Mouse (Mus musculus): Measurements from ENCODE around the gene Pdgfb. TPM values are rescaled to one million over a fixed set of nuclear protein-coding genes. Genes with fewer than 3 reads are reported as not detected.

Pdgfb gene
- polyA plus RNA-seq, 1 experiment from 2014 or later = 1.9 TPM

DNA sequence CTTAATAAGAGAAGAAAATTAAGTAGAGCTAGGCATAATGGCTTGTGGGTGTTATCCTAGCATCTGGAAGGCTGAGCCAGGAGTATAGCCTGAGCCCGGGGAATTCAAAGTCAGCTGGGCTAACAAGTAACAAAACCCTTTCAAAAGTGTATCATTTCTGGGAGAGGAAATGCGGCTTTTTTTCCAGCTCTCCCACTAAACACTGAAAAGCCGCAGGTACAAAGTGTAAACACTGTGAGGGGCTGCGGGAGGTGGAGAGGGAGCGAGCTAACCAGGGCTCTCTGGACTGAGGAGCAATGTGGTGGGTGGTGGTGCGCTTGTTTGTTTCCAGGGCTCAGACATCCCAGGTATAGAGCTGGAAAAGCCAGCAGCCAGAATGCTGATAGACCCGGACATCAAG is 50.4 kb downstream of the Pdgfb start:
- no peaks in the 10 kb centered on the region for H3K36me3 ChIP-seq (ENCODE audit: control insufficient read depth, insufficient read depth, low read length)
- no peak overlapping the region for H3K9ac ChIP-seq (ENCODE audit: low read depth, low read length)
- ATAC-seq (ENCODE audit: low FRiP score) (no peak), DNase-seq (ENCODE audit: low spot score) (no peak)
- H3K4me3 ChIP-seq (ENCODE audit: low read depth, low read length) = no peak overlapping the region
- H3K9me3 ChIP-seq (ENCODE audit: control insufficient read depth, low read length) = no peaks in the 10 kb centered on the region
- no peak overlapping the region for H3K27ac ChIP-seq (ENCODE audit: low read depth, low read length)
- no peak overlapping the region for H3K4me2 ChIP-seq (replicated peaks; ENCODE audit: low read depth, low read length)
- 90% methylated on average over 7 of the region's 7 CpGs for WGBS
- H3K27me3 ChIP-seq (ENCODE audit: control insufficient read depth, insufficient read depth, low read length) = no peaks in the 10 kb centered on the region
- H3K4me1 ChIP-seq (replicated peaks; ENCODE audit: control insufficient read depth, insufficient read depth, low read length) = 0 out of 2 replicates have a peak, but pooled peaks cover 4% of the 10 kb centered on the region

GRCm38 (mm10) chr15:79962661-79963060 is 52.1 kb downstream of the Pdgfb start:
- no peak overlapping the region for H3K4me2 ChIP-seq (replicated peaks; ENCODE audit: low read depth, low read length)
- no peaks in the 10 kb centered on the region for H3K9me3 ChIP-seq (ENCODE audit: control insufficient read depth, low read length)
- 0 out of 2 replicates have a peak, but pooled peaks cover 4% of the 10 kb centered on the region for H3K4me1 ChIP-seq (replicated peaks; ENCODE audit: control insufficient read depth, insufficient read depth, low read length)
- H3K27ac ChIP-seq (ENCODE audit: low read depth, low read length) = no peak overlapping the region
- H3K9ac ChIP-seq (ENCODE audit: low read depth, low read length) = no peak overlapping the region
- ATAC-seq (ENCODE audit: low FRiP score) (no peak), DNase-seq (ENCODE audit: low spot score) (no peak)
- 88% methylated on average over 18 of the region's 18 CpGs for WGBS
- no peaks in the 10 kb centered on the region for H3K27me3 ChIP-seq (ENCODE audit: control insufficient read depth, insufficient read depth, low read length)
- no peaks in the 10 kb centered on the region for H3K36me3 ChIP-seq (ENCODE audit: control insufficient read depth, insufficient read depth, low read length)
- H3K4me3 ChIP-seq (ENCODE audit: low read depth, low read length) = no peak overlapping the region

- no peaks in the 10 kb centered on the region for H3K9me3 ChIP-seq (ENCODE audit: control insufficient read depth, low read length)
- H3K4me1 ChIP-seq (replicated peaks; ENCODE audit: control insufficient read depth, insufficient read depth, low read length) = 0 out of 2 replicates have a peak, but pooled peaks cover 4% of the 10 kb centered on the region
- no peak overlapping the region; the same call in 1 of the 2 replicates for H3K27ac ChIP-seq (ENCODE audit: low read depth, low read length)
- DNase-seq (ENCODE audit: low spot score) (peak; percentile 39), ATAC-seq (ENCODE audit: low FRiP score) (no peak)
- 44% methylated on average over 9 of the region's 9 CpGs for WGBS
- H3K4me3 ChIP-seq (ENCODE audit: low read depth, low read length) = no peak overlapping the region
- H3K9ac ChIP-seq (ENCODE audit: low read depth, low read length) = no peak overlapping the region
- H3K4me2 ChIP-seq (replicated peaks; ENCODE audit: low read depth, low read length) = no peak overlapping the region
- H3K36me3 ChIP-seq (ENCODE audit: control insufficient read depth, insufficient read depth, low read length) = no peaks in the 10 kb centered on the region
- H3K27me3 ChIP-seq (ENCODE audit: control insufficient read depth, insufficient read depth, low read length) = no peaks in the 10 kb centered on the region
Observed at GRCm38 (mm10) chr15:79961366-79961921, 53.3 kb downstream of the Pdgfb start.

DNA sequence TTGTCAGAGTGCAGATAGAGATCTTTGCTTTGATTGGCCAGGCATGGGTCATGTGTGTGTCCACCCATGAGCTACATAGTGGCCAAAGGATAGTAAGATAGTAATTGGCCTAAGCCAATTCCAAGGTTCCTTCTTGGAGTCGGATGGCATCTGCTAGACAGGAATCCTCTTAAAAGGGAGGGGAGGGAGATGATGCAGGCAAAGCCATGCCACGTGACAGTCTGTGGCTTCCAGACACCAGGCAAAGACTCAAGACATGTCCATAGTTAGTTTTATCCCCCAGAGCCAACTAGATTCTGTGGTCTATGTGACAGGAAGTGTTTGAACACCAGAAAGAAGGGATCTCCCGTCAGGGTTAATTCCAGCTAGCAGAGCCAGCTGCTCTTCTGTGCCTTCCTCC is 56.4 kb downstream of the Pdgfb start:
- no peak overlapping the region for H3K4me3 ChIP-seq (ENCODE audit: low read depth, low read length)
- H3K4me2 ChIP-seq (replicated peaks; ENCODE audit: low read depth, low read length) = no peak overlapping the region
- H3K27ac ChIP-seq (ENCODE audit: low read depth, low read length) = no peak overlapping the region

DNA sequence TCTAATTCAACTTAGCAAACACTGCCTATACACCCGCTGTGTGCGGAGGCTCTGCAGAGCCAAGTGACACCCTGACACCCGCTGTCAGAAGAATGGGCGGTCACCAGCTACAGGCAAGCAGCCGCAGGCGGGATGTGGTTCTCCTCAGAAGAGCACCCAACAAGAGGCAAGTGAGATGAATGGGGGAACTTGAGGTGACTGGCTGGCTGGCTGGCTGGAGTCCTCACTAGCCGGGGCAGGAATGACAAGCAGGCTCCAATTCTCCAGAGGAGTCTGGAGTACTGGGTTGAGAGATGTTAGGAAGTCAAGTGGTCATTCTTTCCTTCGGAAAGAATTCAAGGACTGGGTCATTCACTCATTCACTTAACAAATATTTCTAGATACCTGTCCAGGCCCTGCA is 58.2 kb downstream of the Pdgfb start:
- 0 out of 2 replicates have a peak, but pooled peaks cover 4% of the 10 kb centered on the region for H3K4me1 ChIP-seq (replicated peaks; ENCODE audit: control insufficient read depth, insufficient read depth, low read length)
- H3K4me2 ChIP-seq (replicated peaks; ENCODE audit: low read depth, low read length) = no peak overlapping the region
- H3K36me3 ChIP-seq (ENCODE audit: control insufficient read depth, insufficient read depth, low read length) = no peaks in the 10 kb centered on the region
- no peak overlapping the region for H3K9ac ChIP-seq (ENCODE audit: low read depth, low read length)
- no peak overlapping the region for H3K4me3 ChIP-seq (ENCODE audit: low read depth, low read length)
- 85% methylated on average over 8 of the region's 8 CpGs for WGBS
- ATAC-seq (ENCODE audit: low FRiP score) (no peak), DNase-seq (ENCODE audit: low spot score) (no peak)
- no peaks in the 10 kb centered on the region for H3K9me3 ChIP-seq (ENCODE audit: control insufficient read depth, low read length)
- H3K27me3 ChIP-seq (ENCODE audit: control insufficient read depth, insufficient read depth, low read length) = 0 out of 2 replicates have a peak, but pooled peaks cover 2% of the 10 kb centered on the region
- no peak overlapping the region for H3K27ac ChIP-seq (ENCODE audit: low read depth, low read length)

More for the DNA sequence above, 56.4 kb downstream of the Pdgfb start:
- no peaks in the 10 kb centered on the region for H3K36me3 ChIP-seq (ENCODE audit: control insufficient read depth, insufficient read depth, low read length)
- no peaks in the 10 kb centered on the region for H3K27me3 ChIP-seq (ENCODE audit: control insufficient read depth, insufficient read depth, low read length)
- DNase-seq (ENCODE audit: low spot score) (no peak), ATAC-seq (ENCODE audit: low FRiP score) (no peak)
- 0 out of 2 replicates have a peak, but pooled peaks cover 4% of the 10 kb centered on the region for H3K4me1 ChIP-seq (replicated peaks; ENCODE audit: control insufficient read depth, insufficient read depth, low read length)
- H3K9me3 ChIP-seq (ENCODE audit: control insufficient read depth, low read length) = no peaks in the 10 kb centered on the region
- WGBS = 57% methylated on average over 3 of the region's 3 CpGs
- no peak overlapping the region for H3K9ac ChIP-seq (ENCODE audit: low read depth, low read length)

- no peak for ATAC-seq (ENCODE audit: low FRiP score)
- Histone ChIP-seq H3K4me3 (ENCODE audit: low read depth, low read length) (no peak overlapping the region), H3K9ac (ENCODE audit: low read depth, low read length) (no peak overlapping the region), H3K36me3 (ENCODE audit: control insufficient read depth, insufficient read depth, low read length) (no peaks in the 10 kb centered on the region), H3K27ac (ENCODE audit: low read depth, low read length) (no peak overlapping the region), H3K9me3 (ENCODE audit: control insufficient read depth, low read length) (no peaks in the 10 kb centered on the region), H3K4me2 (replicated peaks; ENCODE audit: low read depth, low read length) (no peak overlapping the region), H3K4me1 (replicated peaks; ENCODE audit: control insufficient read depth, insufficient read depth, low read length) (peaks cover 14% of the 10 kb centered on the region; the same call in 1 of the 2 replicates), H3K27me3 (ENCODE audit: control insufficient read depth, insufficient read depth, low read length) (0 out of 2 replicates have a peak, but pooled peaks cover 2% of the 10 kb centered on the region)
- DNase-seq (ENCODE audit: low spot score) = no peak
- WGBS = 62% methylated on average over 7 of the region's 7 CpGs
Observed at GRCm38 (mm10) chr15:79953470-79953869, 61.3 kb downstream of the Pdgfb start.

- H3K4me3 ChIP-seq (ENCODE audit: low read depth, low read length) = no peak overlapping the region
- H3K4me2 ChIP-seq (replicated peaks; ENCODE audit: low read depth, low read length) = no peak overlapping the region
- WGBS = 53% methylated on average over 11 of the region's 11 CpGs
- no peak overlapping the region for H3K27ac ChIP-seq (ENCODE audit: low read depth, low read length)
- H3K27me3 ChIP-seq (ENCODE audit: control insufficient read depth, insufficient read depth, low read length) = 0 out of 2 replicates have a peak, but pooled peaks cover 2% of the 10 kb centered on the region
- DNase-seq (ENCODE audit: low spot score) (no peak), ATAC-seq (ENCODE audit: low FRiP score) (no peak)
- H3K9ac ChIP-seq (ENCODE audit: low read depth, low read length) = peak overlapping the region; percentile 1; the same call in 1 of the 2 replicates
- H3K9me3 ChIP-seq (ENCODE audit: control insufficient read depth, low read length) = no peaks in the 10 kb centered on the region
- H3K4me1 ChIP-seq (replicated peaks; ENCODE audit: control insufficient read depth, insufficient read depth, low read length) = peaks cover 14% of the 10 kb centered on the region; the same call in 1 of the 2 replicates
- H3K36me3 ChIP-seq (ENCODE audit: control insufficient read depth, insufficient read depth, low read length) = no peaks in the 10 kb centered on the region
Observed at GRCm38 (mm10) chr15:79952504-79953231, 62.1 kb downstream of the Pdgfb start.

GRCm38 (mm10) chr15:79951730-79952503 is 62.9 kb downstream of the Pdgfb start:
- H3K4me1 ChIP-seq (replicated peaks; ENCODE audit: control insufficient read depth, insufficient read depth, low read length) = peaks cover 14% of the 10 kb centered on the region; the same call in 1 of the 2 replicates
- H3K36me3 ChIP-seq (ENCODE audit: control insufficient read depth, insufficient read depth, low read length) = no peaks in the 10 kb centered on the region
- no peak overlapping the region for H3K4me3 ChIP-seq (ENCODE audit: low read depth, low read length)
- no peak overlapping the region for H3K4me2 ChIP-seq (replicated peaks; ENCODE audit: low read depth, low read length)
- 0 out of 2 replicates have a peak, but pooled peaks cover 2% of the 10 kb centered on the region for H3K27me3 ChIP-seq (ENCODE audit: control insufficient read depth, insufficient read depth, low read length)
- ATAC-seq (ENCODE audit: low FRiP score) (no peak), DNase-seq (ENCODE audit: low spot score) (no peak)
- H3K9ac ChIP-seq (ENCODE audit: low read depth, low read length) = peak overlapping the region; percentile 11; the same call in 1 of the 2 replicates
- H3K27ac ChIP-seq (ENCODE audit: low read depth, low read length) = no peak overlapping the region
- no peaks in the 10 kb centered on the region for H3K9me3 ChIP-seq (ENCODE audit: control insufficient read depth, low read length)
- WGBS = 51% methylated on average over 14 of the region's 14 CpGs
